Mouse (Mus musculus) testis, adult 2 months (tissue): Measurements from ENCODE around the gene Ninl.

Source experiments
- CTCF ChIP-seq: fragments of 200-500 bp; IDR thresholded peaks from 2 replicates; pipeline ENCODE4 v1.5.1; 2012; ENCODE audit warnings: low read depth, mild to moderate bottlenecking, inconsistent platforms, low read length, moderate library complexity; ENCODE audit not compliant: control insufficient read depth, insufficient read depth, insufficient replicate concordance
- POLR2A ChIP-seq: fragments of 200-500 bp; IDR thresholded peaks from 2 replicates; pipeline ENCODE4 v1.6.1; 2012; ENCODE audit warnings: low read depth, mild to moderate bottlenecking, inconsistent platforms, low read length, moderate library complexity; ENCODE audit not compliant: control insufficient read depth

DNA sequence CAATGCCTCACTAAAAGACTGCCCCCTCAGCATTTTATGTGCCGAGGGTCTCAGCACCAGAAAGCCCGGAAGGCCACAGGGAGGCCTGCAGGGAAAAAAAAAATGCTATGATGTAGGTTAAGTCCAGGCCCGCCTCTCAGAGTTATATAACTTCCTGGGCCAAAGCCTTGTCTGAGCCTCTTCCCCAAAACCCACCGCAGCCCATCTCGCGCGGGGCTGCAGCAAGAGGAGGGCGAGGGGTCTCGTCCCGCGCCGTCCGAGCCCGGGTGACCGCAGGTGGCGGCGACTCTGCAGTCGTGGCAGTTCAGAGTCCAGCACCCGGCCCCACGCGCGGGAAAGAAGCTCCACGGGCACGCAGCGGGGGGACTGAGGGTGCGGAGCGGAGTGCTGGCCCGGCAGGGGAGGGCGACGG, 365 bp downstream of the Ninl start:
- TF ChIP-seq CTCF: no peak
- TF ChIP-seq POLR2A: no peak
